Mouse (Mus musculus): ENCODE measurements around the gene Ahcyl2. TPM values are rescaled to one million over a fixed set of nuclear protein-coding genes. Genes with fewer than 3 reads are reported as not detected.

Gene Ahcyl2
- total and polyA plus RNA-seq, 3 experiments = 50.0 to 204 (median 184) TPM

GRCm38 (mm10) chr6:29785759-29786158, 17.9 kb downstream of the Ahcyl2 start:
- H3K36me3 ChIP-seq (replicated peaks in 1 of 2; ENCODE audit: control insufficient read depth in 1 of 2, insufficient read depth in 1 of 2, low read length in 1 of 2) = peaks cover 0 to 16% of the 10 kb centered on the region in 2 experiments
- dilution Hi-C loops (cut with MboI; ENCODE audit: extremely low pct_ligation_motif_present, extremely low pct_unique_long_range_greater_than_20kb, low sequenced_read_pairs) = no loop called here
- H3K4me1 ChIP-seq (ENCODE audit: control insufficient read depth in 1 of 2, insufficient read depth in 2 of 2) = peaks cover 0 to 22% of the 10 kb centered on the region in 2 experiments; a peak in 2 of 4 replicates
- H3K27ac ChIP-seq (ENCODE audit: insufficient read depth, low read depth) = no peak overlapping the region
- no peak overlapping the region for H3K9ac ChIP-seq (ENCODE audit: insufficient read depth, low read depth)
- TF ChIP-seq MAX (IDR thresholded peaks at IDR 0.05; ENCODE audit: low read length) = no peak
- no peak for TF ChIP-seq IRF4 (IDR thresholded peaks at IDR 0.05; ENCODE audit: low read depth, low read length)
- H3K4me2 ChIP-seq (ENCODE audit: insufficient read depth, low read depth, poor library complexity, severe bottlenecking) = no peak overlapping the region
- DNase-seq (ENCODE audit: extremely low read depth) = no peak
- no peaks in the 10 kb centered on the region for H3K27me3 ChIP-seq (replicated peaks)
- in situ Hi-C loops (cut with MboI; ENCODE audit: low pct_ligation_motif_present, low pct_unique_long_range_greater_than_20kb, low sequenced_read_pairs) = no loop called here
- peaks cover 3% of the 10 kb centered on the region; the same call in 1 of the 2 replicates for H3K79me2 ChIP-seq (replicated peaks; ENCODE audit: control insufficient read depth, extremely low read depth, insufficient read depth, poor library complexity, severe bottlenecking)
- H3K9me3 ChIP-seq (replicated peaks; ENCODE audit: low read length) = no peaks in the 10 kb centered on the region
- no peak overlapping the region for H3K4me3 ChIP-seq (replicated peaks in 1 of 3; ENCODE audit: low read depth in 2 of 3, low read length in 2 of 3, poor library complexity in 1 of 3)

- TF ChIP-seq ZMIZ1 (IDR thresholded peaks at IDR 0.05; ENCODE audit: low read depth, low read length) = no peak
- no peak for TF ChIP-seq GABPA (IDR thresholded peaks at IDR 0.05; ENCODE audit: insufficient replicate concordance, low read depth, low read length)
- no peak for TF ChIP-seq CHD1 (IDR thresholded peaks at IDR 0.05; ENCODE audit: low read depth, low read length)
- no peak for TF ChIP-seq JUND (conservative IDR thresholded peaks at IDR 0.05; ENCODE audit: low read depth, low read length)
- TF ChIP-seq CHD2 (IDR thresholded peaks at IDR 0.05; ENCODE audit: low read length) = no peak
- no peak for TF ChIP-seq TCF12 (IDR thresholded peaks at IDR 0.05; ENCODE audit: low read depth, low read length)
- TF ChIP-seq MYC (IDR thresholded peaks at IDR 0.05; ENCODE audit: low read depth, low read length) = no peak
- TF ChIP-seq PAX5 (IDR thresholded peaks at IDR 0.05; ENCODE audit: low read length) = no peak
- no peak for TF ChIP-seq MAFK (IDR thresholded peaks at IDR 0.05; ENCODE audit: insufficient replicate concordance, low read length)
- TF ChIP-seq POLR2AphosphoS2 (IDR thresholded peaks at IDR 0.05; ENCODE audit: low read depth, low read length) = no peak
- in situ Hi-C loops (cut with MboI; ENCODE audit: low pct_ligation_motif_present, low pct_unique_long_range_greater_than_20kb, low sequenced_read_pairs) (no loop called here), dilution Hi-C loops (cut with MboI; ENCODE audit: extremely low pct_ligation_motif_present, extremely low pct_unique_long_range_greater_than_20kb, low sequenced_read_pairs) (no loop called here)
- H3K4me3 ChIP-seq (replicated peaks in 1 of 3; ENCODE audit: low read depth in 2 of 3, low read length in 2 of 3, poor library complexity in 1 of 3) = no peak overlapping the region
- no peak for DNase-seq (ENCODE audit: extremely low read depth)
- H3K4me2 ChIP-seq (ENCODE audit: insufficient read depth, low read depth, poor library complexity, severe bottlenecking) = no peak overlapping the region
- no peaks in the 10 kb centered on the region for H3K27me3 ChIP-seq (replicated peaks)
- peaks cover 0 to 13% of the 10 kb centered on the region in 2 experiments for H3K36me3 ChIP-seq (replicated peaks in 1 of 2; ENCODE audit: control insufficient read depth in 1 of 2, insufficient read depth in 1 of 2, low read length in 1 of 2)
- peaks cover 6% of the 10 kb centered on the region; the same call in 1 of the 2 replicates for H3K79me2 ChIP-seq (replicated peaks; ENCODE audit: control insufficient read depth, extremely low read depth, insufficient read depth, poor library complexity, severe bottlenecking)
- no peak overlapping the region for H3K9ac ChIP-seq (ENCODE audit: insufficient read depth, low read depth)
- H3K27ac ChIP-seq (ENCODE audit: insufficient read depth, low read depth) = no peak overlapping the region
- H3K4me1 ChIP-seq (ENCODE audit: control insufficient read depth in 1 of 2, insufficient read depth in 2 of 2) = peaks cover 0 to 22% of the 10 kb centered on the region in 2 experiments; a peak in 2 of 4 replicates
- no peaks in the 10 kb centered on the region for H3K9me3 ChIP-seq (replicated peaks; ENCODE audit: low read length)
These were observed 21.1 kb downstream of the Ahcyl2 start for GRCm38 (mm10) chr6:29788779-29789350.

GRCm38 (mm10) chr6:29790014-29790698, 22.3 kb downstream of the Ahcyl2 start:
- peaks cover 0 to 27% of the 10 kb centered on the region in 2 experiments; a peak in 2 of 4 replicates for H3K4me1 ChIP-seq (ENCODE audit: control insufficient read depth in 1 of 2, insufficient read depth in 2 of 2)
- no peaks in the 10 kb centered on the region for H3K27me3 ChIP-seq (replicated peaks)
- TF ChIP-seq MAX (IDR thresholded peaks at IDR 0.05; ENCODE audit: low read length) (no peak), E2F4 (IDR thresholded peaks at IDR 0.05; ENCODE audit: insufficient replicate concordance, low read depth, low read length) (no peak), ETS1 (conservative IDR thresholded peaks at IDR 0.05; ENCODE audit: low read depth, low read length) (no peak), MYC (IDR thresholded peaks at IDR 0.05; ENCODE audit: low read depth, low read length) (no peak), CHD1 (IDR thresholded peaks at IDR 0.05; ENCODE audit: low read depth, low read length) (no peak)
- no peak overlapping the region for H3K27ac ChIP-seq (ENCODE audit: insufficient read depth, low read depth)
- dilution Hi-C loops (cut with MboI; ENCODE audit: extremely low pct_ligation_motif_present, extremely low pct_unique_long_range_greater_than_20kb, low sequenced_read_pairs) (no loop called here), in situ Hi-C loops (cut with MboI; ENCODE audit: low pct_ligation_motif_present, low pct_unique_long_range_greater_than_20kb, low sequenced_read_pairs) (no loop called here)
- DNase-seq (ENCODE audit: extremely low read depth) = no peak
- H3K36me3 ChIP-seq (replicated peaks in 1 of 2; ENCODE audit: control insufficient read depth in 1 of 2, insufficient read depth in 1 of 2, low read length in 1 of 2) = peaks cover 0 to 6% of the 10 kb centered on the region in 2 experiments
- no peak overlapping the region for H3K4me3 ChIP-seq (replicated peaks in 1 of 3; ENCODE audit: low read depth in 2 of 3, low read length in 2 of 3, poor library complexity in 1 of 3)
- no peaks in the 10 kb centered on the region for H3K9me3 ChIP-seq (replicated peaks; ENCODE audit: low read length)
- peaks cover 6% of the 10 kb centered on the region; the same call in 1 of the 2 replicates for H3K79me2 ChIP-seq (replicated peaks; ENCODE audit: control insufficient read depth, extremely low read depth, insufficient read depth, poor library complexity, severe bottlenecking)
- no peak overlapping the region for H3K4me2 ChIP-seq (ENCODE audit: insufficient read depth, low read depth, poor library complexity, severe bottlenecking)
- H3K9ac ChIP-seq (ENCODE audit: insufficient read depth, low read depth) = no peak overlapping the region

All from CH12.LX (cell line).